Mouse (Mus musculus): ENCODE measurements around the gene Tlx2. TPM values are rescaled to one million over a fixed set of nuclear protein-coding genes. Genes with fewer than 3 reads are reported as not detected.

Tlx2 gene
- polyA plus RNA-seq, 1 experiment from 2014 or later = 8.4 TPM

DNA sequence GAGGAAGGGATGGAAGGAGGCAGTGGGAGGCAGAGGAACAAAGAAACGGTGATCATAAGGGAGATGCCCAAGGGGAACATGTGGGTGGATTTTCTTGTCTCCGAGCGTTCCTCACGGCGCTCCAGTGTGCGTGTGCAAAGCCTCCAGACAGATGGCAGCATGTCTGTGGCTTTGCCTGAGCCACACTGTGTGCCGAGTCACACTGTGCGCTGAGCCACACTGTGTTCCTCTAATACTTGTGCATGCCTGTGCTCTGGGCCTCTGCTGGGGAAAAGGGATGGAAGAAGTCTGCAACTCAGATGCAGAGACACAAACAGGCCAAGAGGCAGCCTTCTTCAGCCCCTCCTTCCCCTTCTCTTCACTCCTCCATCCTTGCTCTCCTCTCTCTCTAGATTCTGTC, 42.8 kb downstream of the Tlx2 start:
- ATAC-seq (ENCODE audit: insufficient number of reproducible peaks, insufficient read depth, low FRiP score, low read depth) = no peak

DNA sequence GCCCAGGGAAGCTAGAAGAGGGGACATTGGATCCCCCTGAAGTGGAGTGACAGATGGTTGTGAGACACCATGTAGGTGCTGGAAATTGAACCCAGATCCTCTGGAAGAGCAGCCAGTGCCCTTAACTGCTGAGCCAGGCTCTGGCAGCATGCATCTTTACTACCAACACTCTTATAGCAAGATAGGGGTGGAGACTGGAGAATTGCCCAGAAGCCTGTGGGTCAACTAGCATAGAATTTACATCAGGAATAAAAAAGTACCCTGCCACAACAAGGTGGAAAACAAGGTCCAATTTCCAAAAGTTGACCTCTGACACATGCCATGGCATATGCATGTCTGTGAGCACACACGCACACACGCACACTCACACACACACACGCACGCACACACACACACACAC, 44.9 kb downstream of the Tlx2 start:
- H3K4me2 ChIP-seq (replicated peaks; ENCODE audit: low read depth, low read length) = no peak overlapping the region
- H3K9ac ChIP-seq (replicated peaks; ENCODE audit: low read depth, low read length) = no peak overlapping the region
- no peaks in the 10 kb centered on the region for H3K27me3 ChIP-seq (ENCODE audit: control insufficient read depth, insufficient read depth, low read length)
- no peaks in the 10 kb centered on the region for H3K36me3 ChIP-seq (ENCODE audit: control insufficient read depth, insufficient read depth, low read length)
- no peaks in the 10 kb centered on the region for H3K4me1 ChIP-seq (ENCODE audit: control insufficient read depth, insufficient read depth, low read length)
- H3K9me3 ChIP-seq (ENCODE audit: control insufficient read depth, low read depth, low read length) = no peaks in the 10 kb centered on the region
- WGBS = 91% methylated on average over 4 of the region's 4 CpGs
- no peak overlapping the region for H3K4me3 ChIP-seq (ENCODE audit: low read depth, low read length)
- ATAC-seq (ENCODE audit: insufficient number of reproducible peaks, insufficient read depth, low FRiP score, low read depth) = no peak
- H3K27ac ChIP-seq (ENCODE audit: low read length) = no peak overlapping the region

More for the DNA sequence above, 42.8 kb downstream of the Tlx2 start:
- H3K27ac ChIP-seq (ENCODE audit: low read length) = no peak overlapping the region
- no peak overlapping the region for H3K4me3 ChIP-seq (ENCODE audit: low read depth, low read length)
- 86% methylated on average over 8 of the region's 8 CpGs for WGBS
- H3K9me3 ChIP-seq (ENCODE audit: control insufficient read depth, low read depth, low read length) = no peaks in the 10 kb centered on the region
- H3K4me2 ChIP-seq (replicated peaks; ENCODE audit: low read depth, low read length) = no peak overlapping the region
- no peaks in the 10 kb centered on the region for H3K4me1 ChIP-seq (ENCODE audit: control insufficient read depth, insufficient read depth, low read length)
- H3K36me3 ChIP-seq (ENCODE audit: control insufficient read depth, insufficient read depth, low read length) = no peaks in the 10 kb centered on the region
- H3K9ac ChIP-seq (replicated peaks; ENCODE audit: low read depth, low read length) = no peak overlapping the region
- H3K27me3 ChIP-seq (ENCODE audit: control insufficient read depth, insufficient read depth, low read length) = no peaks in the 10 kb centered on the region

DNA sequence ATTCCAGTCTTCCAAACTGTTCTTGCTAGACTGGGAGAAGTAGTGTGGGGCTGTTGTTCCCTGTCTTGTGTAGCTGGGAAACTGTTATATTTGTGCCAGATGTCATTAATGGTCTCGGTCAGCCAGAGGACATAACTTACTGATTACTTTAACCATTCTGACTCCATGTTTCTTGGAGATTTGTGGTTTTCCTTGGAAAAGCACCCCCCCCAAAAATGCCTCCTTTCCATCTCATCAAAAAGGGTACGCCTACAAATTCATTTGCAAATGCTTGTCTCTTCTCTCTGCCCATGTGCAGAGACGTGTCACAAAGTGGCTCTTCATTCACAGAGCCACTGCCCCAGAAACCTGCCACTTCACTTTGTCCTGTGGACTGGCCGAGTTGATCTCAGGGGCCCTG, 45.7 kb downstream of the Tlx2 start:
- Histone ChIP-seq H3K27ac (ENCODE audit: low read length) (no peak overlapping the region), H3K9me3 (ENCODE audit: control insufficient read depth, low read depth, low read length) (no peaks in the 10 kb centered on the region), H3K9ac (replicated peaks; ENCODE audit: low read depth, low read length) (no peak overlapping the region), H3K27me3 (ENCODE audit: control insufficient read depth, insufficient read depth, low read length) (no peaks in the 10 kb centered on the region), H3K4me2 (replicated peaks; ENCODE audit: low read depth, low read length) (no peak overlapping the region), H3K4me1 (ENCODE audit: control insufficient read depth, insufficient read depth, low read length) (no peaks in the 10 kb centered on the region), H3K4me3 (ENCODE audit: low read depth, low read length) (no peak overlapping the region), H3K36me3 (ENCODE audit: control insufficient read depth, insufficient read depth, low read length) (no peaks in the 10 kb centered on the region)
- no peak for ATAC-seq (ENCODE audit: insufficient number of reproducible peaks, insufficient read depth, low FRiP score, low read depth)
- 63% methylated on average over 4 of the region's 4 CpGs for WGBS

DNA sequence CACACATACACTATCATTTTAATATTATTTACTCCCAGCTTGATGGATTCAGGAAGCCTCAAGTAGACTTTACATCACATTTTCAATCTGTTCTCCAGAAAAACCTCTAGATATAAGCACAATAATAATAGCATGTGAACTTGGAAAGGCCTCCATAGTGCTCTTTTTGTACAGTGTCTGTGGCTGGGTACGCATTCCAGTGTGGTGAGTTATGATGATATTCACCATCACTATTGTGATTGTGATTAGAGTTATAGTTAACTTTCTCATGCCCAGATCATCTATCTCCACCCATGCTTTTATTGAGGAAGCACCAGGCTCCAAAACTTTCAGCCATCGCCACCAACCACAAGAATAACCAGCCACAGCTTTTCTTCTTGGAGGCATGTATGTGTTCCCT, 46.3 kb downstream of the Tlx2 start:
- Histone ChIP-seq H3K4me2 (replicated peaks; ENCODE audit: low read depth, low read length) (no peak overlapping the region), H3K27me3 (ENCODE audit: control insufficient read depth, insufficient read depth, low read length) (no peaks in the 10 kb centered on the region), H3K27ac (ENCODE audit: low read length) (no peak overlapping the region), H3K4me1 (ENCODE audit: control insufficient read depth, insufficient read depth, low read length) (no peaks in the 10 kb centered on the region), H3K9me3 (ENCODE audit: control insufficient read depth, low read depth, low read length) (no peaks in the 10 kb centered on the region), H3K36me3 (ENCODE audit: control insufficient read depth, insufficient read depth, low read length) (no peaks in the 10 kb centered on the region), H3K9ac (replicated peaks; ENCODE audit: low read depth, low read length) (no peak overlapping the region), H3K4me3 (ENCODE audit: low read depth, low read length) (no peak overlapping the region)
- ATAC-seq (ENCODE audit: insufficient number of reproducible peaks, insufficient read depth, low FRiP score, low read depth) = no peak
- WGBS = 90% methylated on average over 2 of the region's 2 CpGs

DNA sequence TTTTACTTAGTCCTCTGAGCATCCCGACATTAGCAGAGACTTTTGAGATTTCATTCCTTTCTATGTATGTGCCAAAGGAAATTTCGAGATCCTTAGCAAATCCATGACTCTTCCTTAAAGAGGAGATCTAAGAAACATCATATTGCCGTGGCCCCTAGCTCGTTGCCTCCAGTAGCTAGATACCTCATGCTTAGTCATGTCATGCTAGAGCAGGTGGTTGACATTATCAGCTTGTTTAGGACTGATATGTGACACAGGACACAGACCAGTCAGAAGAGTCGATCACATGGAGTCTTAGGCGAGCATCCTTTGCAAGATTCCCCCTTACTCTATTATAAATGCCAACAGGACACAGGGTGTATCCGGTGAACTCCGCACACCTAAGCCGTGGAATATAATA, 47.1 kb downstream of the Tlx2 start:
- no peak overlapping the region for H3K27ac ChIP-seq (ENCODE audit: low read length)
- no peak overlapping the region for H3K9ac ChIP-seq (replicated peaks; ENCODE audit: low read depth, low read length)
- no peak for ATAC-seq (ENCODE audit: insufficient number of reproducible peaks, insufficient read depth, low FRiP score, low read depth)
- no peaks in the 10 kb centered on the region for H3K9me3 ChIP-seq (ENCODE audit: control insufficient read depth, low read depth, low read length)
- no peaks in the 10 kb centered on the region for H3K27me3 ChIP-seq (ENCODE audit: control insufficient read depth, insufficient read depth, low read length)
- no peaks in the 10 kb centered on the region for H3K4me1 ChIP-seq (ENCODE audit: control insufficient read depth, insufficient read depth, low read length)
- no peaks in the 10 kb centered on the region for H3K36me3 ChIP-seq (ENCODE audit: control insufficient read depth, insufficient read depth, low read length)
- 88% methylated on average over 9 of the region's 9 CpGs for WGBS
- no peak overlapping the region for H3K4me2 ChIP-seq (replicated peaks; ENCODE audit: low read depth, low read length)
- no peak overlapping the region for H3K4me3 ChIP-seq (ENCODE audit: low read depth, low read length)

DNA sequence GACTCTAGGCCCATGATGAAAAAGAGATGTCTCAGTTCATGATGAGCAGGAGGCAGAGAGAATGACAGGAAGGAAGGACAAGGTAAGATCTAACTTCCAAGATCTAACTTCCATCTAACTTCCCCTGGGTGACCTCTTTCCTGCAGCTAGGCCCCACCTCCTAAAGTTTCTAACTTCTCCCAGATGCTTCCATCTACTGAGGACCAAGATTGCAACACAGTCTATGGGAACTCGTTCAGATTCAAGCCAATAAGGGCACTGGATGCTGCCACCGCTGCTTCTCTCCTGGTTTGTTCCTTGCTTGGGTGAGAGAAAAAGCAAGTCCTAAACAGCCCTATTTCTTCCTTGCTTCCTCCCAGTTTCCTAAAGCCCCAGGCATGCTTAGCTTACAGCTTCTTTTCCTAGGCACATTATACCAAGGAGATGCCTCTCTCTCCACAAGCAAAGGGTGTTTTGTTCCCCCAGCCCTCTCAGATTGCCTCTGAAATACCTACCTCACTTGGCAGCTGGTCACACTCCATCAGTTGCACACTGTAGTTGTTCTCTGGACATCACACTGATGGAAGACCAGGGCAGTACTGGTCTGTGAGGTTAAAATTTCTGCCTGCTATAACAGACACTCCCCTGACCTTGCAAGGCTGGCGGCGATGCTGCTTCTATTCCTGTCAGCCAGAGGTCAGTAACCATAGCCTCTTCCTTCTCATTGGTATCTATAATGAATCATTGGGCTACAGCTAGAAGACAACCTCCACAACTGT, 49.1 kb downstream of the Tlx2 start:
- Histone ChIP-seq H3K36me3 (ENCODE audit: control insufficient read depth, insufficient read depth, low read length) (no peaks in the 10 kb centered on the region), H3K9me3 (ENCODE audit: control insufficient read depth, low read depth, low read length) (no peaks in the 10 kb centered on the region), H3K4me2 (replicated peaks; ENCODE audit: low read depth, low read length) (no peak overlapping the region), H3K4me3 (ENCODE audit: low read depth, low read length) (no peak overlapping the region), H3K9ac (replicated peaks; ENCODE audit: low read depth, low read length) (no peak overlapping the region), H3K27ac (ENCODE audit: low read length) (no peak overlapping the region), H3K4me1 (ENCODE audit: control insufficient read depth, insufficient read depth, low read length) (no peaks in the 10 kb centered on the region), H3K27me3 (ENCODE audit: control insufficient read depth, insufficient read depth, low read length) (no peaks in the 10 kb centered on the region)
- no peak for ATAC-seq (ENCODE audit: insufficient number of reproducible peaks, insufficient read depth, low FRiP score, low read depth)
- 76% methylated on average over 4 of the region's 4 CpGs for WGBS

DNA sequence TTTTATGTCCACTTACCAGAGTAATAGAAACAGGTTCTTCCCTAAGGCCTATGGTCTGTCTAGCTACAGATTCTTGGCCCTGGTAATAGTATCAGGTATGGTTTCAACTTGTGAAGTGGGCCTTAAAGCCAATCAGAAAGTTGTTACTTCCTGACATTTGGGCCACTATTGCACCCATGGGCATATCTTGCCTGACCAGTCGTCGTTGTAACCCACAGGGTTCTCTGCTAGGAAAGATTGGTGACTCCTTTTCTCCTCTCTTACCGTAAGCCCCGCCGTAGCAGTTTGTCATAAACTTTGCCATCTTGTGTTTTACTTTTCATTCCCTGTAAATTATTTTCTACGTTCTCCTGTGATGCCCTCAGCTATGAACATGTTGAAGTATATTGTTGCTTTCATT, 50.0 kb downstream of the Tlx2 start:
- H3K27me3 ChIP-seq (ENCODE audit: control insufficient read depth, insufficient read depth, low read length) = no peaks in the 10 kb centered on the region
- H3K9ac ChIP-seq (replicated peaks; ENCODE audit: low read depth, low read length) = no peak overlapping the region
- no peak overlapping the region for H3K4me2 ChIP-seq (replicated peaks; ENCODE audit: low read depth, low read length)
- no peaks in the 10 kb centered on the region for H3K36me3 ChIP-seq (ENCODE audit: control insufficient read depth, insufficient read depth, low read length)
- H3K9me3 ChIP-seq (ENCODE audit: control insufficient read depth, low read depth, low read length) = no peaks in the 10 kb centered on the region
- no peak overlapping the region for H3K27ac ChIP-seq (ENCODE audit: low read length)
- H3K4me3 ChIP-seq (ENCODE audit: low read depth, low read length) = no peak overlapping the region
- WGBS = 77% methylated on average over 6 of the region's 6 CpGs
- no peaks in the 10 kb centered on the region for H3K4me1 ChIP-seq (ENCODE audit: control insufficient read depth, insufficient read depth, low read length)
- no peak for ATAC-seq (ENCODE audit: insufficient number of reproducible peaks, insufficient read depth, low FRiP score, low read depth)

DNA sequence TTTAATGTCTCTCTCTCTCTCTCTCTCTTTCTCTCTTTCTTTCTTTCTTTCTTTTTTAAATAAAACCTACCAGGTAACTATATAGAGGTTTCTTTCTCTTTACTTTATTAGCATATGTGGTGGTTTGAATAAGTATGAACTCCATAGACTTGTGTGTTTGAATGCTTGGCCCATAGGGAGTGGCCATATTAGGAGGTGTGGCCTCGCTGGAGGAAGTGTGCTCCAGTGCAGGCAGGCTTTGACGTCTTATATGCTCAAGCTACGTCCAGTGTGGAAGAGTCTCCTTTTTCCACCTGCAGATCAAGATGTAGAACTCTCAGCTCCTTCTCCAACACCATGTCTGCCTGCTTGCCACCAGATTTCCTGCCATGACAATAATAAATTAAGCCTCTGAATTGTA, 51.0 kb downstream of the Tlx2 start:
- Histone ChIP-seq H3K9ac (replicated peaks; ENCODE audit: low read depth, low read length) (no peak overlapping the region), H3K4me2 (replicated peaks; ENCODE audit: low read depth, low read length) (no peak overlapping the region), H3K4me1 (ENCODE audit: control insufficient read depth, insufficient read depth, low read length) (no peaks in the 10 kb centered on the region), H3K36me3 (ENCODE audit: control insufficient read depth, insufficient read depth, low read length) (no peaks in the 10 kb centered on the region), H3K4me3 (ENCODE audit: low read depth, low read length) (no peak overlapping the region), H3K9me3 (ENCODE audit: control insufficient read depth, low read depth, low read length) (no peaks in the 10 kb centered on the region), H3K27me3 (ENCODE audit: control insufficient read depth, insufficient read depth, low read length) (no peaks in the 10 kb centered on the region), H3K27ac (ENCODE audit: low read length) (no peak overlapping the region)
- WGBS = 70% methylated on average over 3 of the region's 3 CpGs
- no peak for ATAC-seq (ENCODE audit: insufficient number of reproducible peaks, insufficient read depth, low FRiP score, low read depth)

All from stomach, embryonic 14.5 days (tissue).